In the genomic region with DNA sequence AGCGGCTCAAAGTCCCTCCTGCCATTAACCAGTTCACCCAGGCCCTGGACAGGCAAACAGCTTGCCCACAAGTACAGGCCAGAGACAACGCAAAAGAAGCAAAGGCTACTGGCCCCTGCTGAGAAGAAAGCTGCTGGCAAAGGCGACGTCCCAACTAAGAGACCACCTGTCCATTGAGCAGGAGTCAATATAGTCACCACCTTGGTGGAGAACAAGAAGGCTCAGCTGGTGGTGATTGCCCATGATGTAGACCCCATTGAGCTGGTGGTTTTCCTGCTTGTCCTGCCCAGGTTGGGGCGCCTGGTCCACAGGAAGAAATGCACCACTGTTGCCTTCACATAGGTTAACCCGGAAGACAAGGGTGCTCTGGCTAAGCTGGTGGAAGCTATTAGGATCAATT, we compare ENCODE assay signal across 9 mouse cellular contexts. TPM values are rescaled to one million over a fixed set of nuclear protein-coding genes. Genes with fewer than 3 reads are reported as not detected.
DNase-seq lines count a peak whose midpoint lies in the region; ATAC-seq and TF ChIP-seq lines count a peak whose summit lies in the region.
"Not testable (repeated sequence)": the region's sequence is repeated elsewhere in the genome, so short reads cannot be mapped to it uniquely, and the experiment has no call there.
"Had no signal": no experiment of that assay in that cellular context is flagged by ENCODE, and none has a peak within 500 bp of the region (broad histone marks: within the 10 kb centered on the region; RNA-seq: fewer than 3 reads in every experiment).

No protein-coding gene starts in this region.

- peak overlapping the region; percentile 91 for H3K9ac ChIP-seq in forebrain, embryonic 12.5 days
- H3K9ac ChIP-seq in heart, embryonic 15.5 days: peak overlapping the region; percentile 91; the same call in 1 of the 2 replicates
- not testable (repeated sequence) for H3K9ac ChIP-seq in intestine, postnatal 0 days (ENCODE audit: low read depth, low read length)
- H3K9ac ChIP-seq in limb, embryonic 14.5 days (ENCODE audit: low read depth, low read length, severe bottlenecking): peak overlapping the region; percentile 74
- H3K9ac ChIP-seq in neural tube, embryonic 15.5 days (replicated peaks): peak overlapping the region; percentile 83

- not testable (repeated sequence) for H3K27ac ChIP-seq in forebrain, embryonic 12.5 days; heart, embryonic 15.5 days; intestine, postnatal 0 days (ENCODE audit: low read depth, low read length); limb, embryonic 14.5 days (replicated peaks; ENCODE audit: low read depth, low read length)
- peak overlapping the region; percentile 83; the same call in 1 of the 2 replicates for H3K27ac ChIP-seq in neural tube, embryonic 15.5 days (replicated peaks)

- H3K4me2 ChIP-seq in forebrain, embryonic 12.5 days: peak overlapping the region; percentile 94
- peak overlapping the region; percentile 95 for H3K4me2 ChIP-seq in heart, embryonic 15.5 days
- peak overlapping the region; percentile 89 for H3K4me2 ChIP-seq in intestine, postnatal 0 days (replicated peaks; ENCODE audit: low read depth)
- H3K4me2 ChIP-seq in limb, embryonic 14.5 days (replicated peaks; ENCODE audit: low read depth, low read length, severe bottlenecking): peak overlapping the region; percentile 79
- H3K4me2 ChIP-seq in neural tube, embryonic 15.5 days: peak overlapping the region; percentile 88

- peaks cover 22% of the 10 kb centered on the region for H3K4me1 ChIP-seq in forebrain, embryonic 12.5 days
- peaks cover 25% of the 10 kb centered on the region for H3K4me1 ChIP-seq in heart, embryonic 15.5 days (replicated peaks)
- H3K4me1 ChIP-seq in intestine, postnatal 0 days (replicated peaks; ENCODE audit: control insufficient read depth, insufficient read depth, low read length): peaks cover 13% of the 10 kb centered on the region; the same call in 1 of the 2 replicates
- peaks cover 10% of the 10 kb centered on the region for H3K4me1 ChIP-seq in limb, embryonic 14.5 days (ENCODE audit: control insufficient read depth, insufficient read depth, low read length)
- peaks cover 37% of the 10 kb centered on the region for H3K4me1 ChIP-seq in megakaryocyte, embryonic 14.5 days
- H3K4me1 ChIP-seq in neural tube, embryonic 15.5 days: peaks cover 27% of the 10 kb centered on the region

- peak; percentile 50 for DNase-seq in cerebellum, adult 9-11 months
- not testable (repeated sequence) for DNase-seq in limb, embryonic 14.5 days (ENCODE audit: low spot score)

- H3K9me3 ChIP-seq in forebrain, embryonic 12.5 days; heart, embryonic 15.5 days (replicated peaks); intestine, postnatal 0 days (ENCODE audit: control insufficient read depth); limb, embryonic 14.5 days (ENCODE audit: control insufficient read depth, low read length); megakaryocyte, embryonic 14.5 days; neural tube, embryonic 15.5 days (replicated peaks): not testable (repeated sequence)

- WGBS in forebrain, embryonic 12.5 days: 60% methylated on average over 6 of the region's 6 CpGs
- 65% methylated on average over 6 of the region's 6 CpGs for WGBS in heart, embryonic 15.5 days
- WGBS in intestine, postnatal 0 days: 68% methylated on average over 6 of the region's 6 CpGs
- WGBS in limb, embryonic 14.5 days: 53% methylated on average over 6 of the region's 6 CpGs
- WGBS in neural tube, embryonic 15.5 days: 65% methylated on average over 6 of the region's 6 CpGs

- H3K27me3 ChIP-seq in forebrain, embryonic 12.5 days; heart, embryonic 15.5 days; intestine, postnatal 0 days (replicated peaks; ENCODE audit: control insufficient read depth, insufficient read depth, low read length); limb, embryonic 14.5 days (ENCODE audit: control insufficient read depth, insufficient read depth, low read length); megakaryocyte, embryonic 14.5 days (replicated peaks); neural tube, embryonic 15.5 days (replicated peaks): not testable (repeated sequence)

- H3K4me3 ChIP-seq in forebrain, embryonic 12.5 days (replicated peaks): peak overlapping the region; percentile 85
- H3K4me3 ChIP-seq in heart, embryonic 15.5 days: peak overlapping the region; percentile 93
- H3K4me3 ChIP-seq in intestine, postnatal 0 days (ENCODE audit: low read depth, low read length): peak overlapping the region; percentile 84; the same call in 1 of the 2 replicates
- H3K4me3 ChIP-seq in limb, embryonic 14.5 days (replicated peaks; ENCODE audit: low read length): peak overlapping the region; percentile 71
- peak overlapping the region; percentile 100 for H3K4me3 ChIP-seq in megakaryocyte, embryonic 14.5 days (replicated peaks)
- peak overlapping the region; percentile 83 for H3K4me3 ChIP-seq in neural tube, embryonic 15.5 days (replicated peaks)

- TF ChIP-seq CTCF in intestine, postnatal 0 days (IDR thresholded peaks at IDR 0.05; ENCODE audit: low read depth): not testable (repeated sequence)

- H3K36me3 ChIP-seq in forebrain, embryonic 12.5 days (replicated peaks); intestine, postnatal 0 days (ENCODE audit: control insufficient read depth, insufficient read depth); neural tube, embryonic 15.5 days: not testable (repeated sequence)
- H3K36me3 ChIP-seq in heart, embryonic 15.5 days: peaks cover 15% of the 10 kb centered on the region
- peaks cover 16% of the 10 kb centered on the region for H3K36me3 ChIP-seq in limb, embryonic 14.5 days (ENCODE audit: control insufficient read depth, insufficient read depth, low read length)
- H3K36me3 ChIP-seq in megakaryocyte, embryonic 14.5 days (replicated peaks; ENCODE audit: low read length): peaks cover 30% of the 10 kb centered on the region

- TF ChIP-seq POLR2A in limb, embryonic 14.5 days (IDR thresholded peaks at IDR 0.05; ENCODE audit: borderline replicate concordance, extremely low read depth, insufficient read depth, insufficient read length): not testable (repeated sequence)

- not testable (repeated sequence) for ATAC-seq in forebrain, embryonic 12.5 days (ENCODE audit: low FRiP score); heart, embryonic 15.5 days (replicated peaks; ENCODE audit: insufficient number of reproducible peaks, insufficient read depth, low FRiP score, low read depth); intestine, postnatal 0 days; limb, embryonic 14.5 days (ENCODE audit: low FRiP score, low read depth)
- 0 out of 2 replicates have a peak, but pooled peaks have one; percentile 6 for ATAC-seq in neural tube, embryonic 15.5 days (ENCODE audit: low FRiP score)

RNA-seq across cellular contexts. Expression of gene Wdr27, which starts 0.8 kb away (rescaled TPM):
- 4.3 and 8.7 TPM in 2 replicates for polyA plus RNA-seq in forebrain, embryonic 12.5 days (2016; fragmentation: Nextera tagmentation; extraction: Ambion mirVana)
- polyA plus RNA-seq in heart, embryonic 15.5 days (2015; fragmentation: Nextera tagmentation; extraction: Ambion mirVana): 2.4 and 4.7 TPM in 2 replicates
- 6.0 and 6.2 TPM in 2 replicates for polyA plus RNA-seq in intestine, postnatal 0 days (2015; fragmentation: Nextera tagmentation; extraction: Ambion mirVana)
- 1.9 and 3.0 TPM in 2 replicates for polyA plus RNA-seq in limb, embryonic 14.5 days (2012; rRNA removed)
- polyA plus RNA-seq in limb, embryonic 14.5 days (2014; fragmentation: Nextera tagmentation; extraction: Ambion mirVana): 6.0 and 7.6 TPM in 2 replicates
- polyA plus RNA-seq in megakaryocyte, embryonic 14.5 days (2012; ENCODE audit: insufficient read depth, low replicate concordance): 8.6 and 15.6 TPM in 2 replicates
- 8.9 and 9.2 TPM in 2 replicates for polyA plus RNA-seq in neural tube, embryonic 15.5 days (2015; fragmentation: Nextera tagmentation; extraction: Ambion mirVana)

RNA-seq across cellular contexts. Expression of gene 1600012H06Rik, which starts 0.8 kb away (rescaled TPM):
- polyA plus RNA-seq in forebrain, embryonic 12.5 days (2016; fragmentation: Nextera tagmentation; extraction: Ambion mirVana): 29.8 and 33.7 TPM in 2 replicates
- polyA plus RNA-seq in heart, embryonic 15.5 days (2015; fragmentation: Nextera tagmentation; extraction: Ambion mirVana): 28.9 and 30.9 TPM in 2 replicates
- 38.1 and 40.8 TPM in 2 replicates for polyA plus RNA-seq in intestine, postnatal 0 days (2015; fragmentation: Nextera tagmentation; extraction: Ambion mirVana)
- polyA plus RNA-seq in limb, embryonic 14.5 days (2012; rRNA removed): 26.2 and 28.3 TPM in 2 replicates
- 37.5 and 39.7 TPM in 2 replicates for polyA plus RNA-seq in limb, embryonic 14.5 days (2014; fragmentation: Nextera tagmentation; extraction: Ambion mirVana)
- polyA plus RNA-seq in megakaryocyte, embryonic 14.5 days (2012; ENCODE audit: insufficient read depth, low replicate concordance): 2.3 and 3.1 TPM in 2 replicates
- 26.8 TPM in 2 replicates for polyA plus RNA-seq in neural tube, embryonic 15.5 days (2015; fragmentation: Nextera tagmentation; extraction: Ambion mirVana)

RNA-seq across cellular contexts. Expression of gene Phf10, which starts 18.9 kb away (rescaled TPM):
- 23.6 and 27.0 TPM in 2 replicates for polyA plus RNA-seq in forebrain, embryonic 12.5 days (2016; fragmentation: Nextera tagmentation; extraction: Ambion mirVana)
- polyA plus RNA-seq in heart, embryonic 15.5 days (2015; fragmentation: Nextera tagmentation; extraction: Ambion mirVana): 21.2 and 28.1 TPM in 2 replicates
- polyA plus RNA-seq in intestine, postnatal 0 days (2015; fragmentation: Nextera tagmentation; extraction: Ambion mirVana): 27.9 and 29.3 TPM in 2 replicates
- polyA plus RNA-seq in limb, embryonic 14.5 days (2012; rRNA removed): 84.6 and 114 TPM in 2 replicates
- 51.4 and 53.6 TPM in 2 replicates for polyA plus RNA-seq in limb, embryonic 14.5 days (2014; fragmentation: Nextera tagmentation; extraction: Ambion mirVana)
- polyA plus RNA-seq in megakaryocyte, embryonic 14.5 days (2012; ENCODE audit: insufficient read depth, low replicate concordance): 8.6 and 36.4 TPM in 2 replicates
- polyA plus RNA-seq in neural tube, embryonic 15.5 days (2015; fragmentation: Nextera tagmentation; extraction: Ambion mirVana): 13.9 and 19.6 TPM in 2 replicates

RNA-seq across cellular contexts. Expression of gene 9030025P20Rik, which starts 36.1 kb away (rescaled TPM):
- polyA plus RNA-seq in forebrain, embryonic 12.5 days (2016; fragmentation: Nextera tagmentation; extraction: Ambion mirVana): 15.0 and 16.2 TPM in 2 replicates
- polyA plus RNA-seq in heart, embryonic 15.5 days (2015; fragmentation: Nextera tagmentation; extraction: Ambion mirVana): 5.4 and 7.1 TPM in 2 replicates
- polyA plus RNA-seq in intestine, postnatal 0 days (2015; fragmentation: Nextera tagmentation; extraction: Ambion mirVana): 6.8 and 7.3 TPM in 2 replicates
- 20.4 and 21.4 TPM in 2 replicates for polyA plus RNA-seq in limb, embryonic 14.5 days (2012; rRNA removed)
- polyA plus RNA-seq in limb, embryonic 14.5 days (2014; fragmentation: Nextera tagmentation; extraction: Ambion mirVana): 5.1 and 6.8 TPM in 2 replicates
- 1.2 and 2.3 TPM in 2 replicates for polyA plus RNA-seq in megakaryocyte, embryonic 14.5 days (2012; ENCODE audit: insufficient read depth, low replicate concordance)
- polyA plus RNA-seq in neural tube, embryonic 15.5 days (2015; fragmentation: Nextera tagmentation; extraction: Ambion mirVana): 6.5 and 8.7 TPM in 2 replicates

RNA-seq across cellular contexts. Expression of gene Gm3417, which starts 36.4 kb away (rescaled TPM):
- polyA plus RNA-seq in forebrain, embryonic 12.5 days (2016; fragmentation: Nextera tagmentation; extraction: Ambion mirVana): 0.60 and 0.78 TPM in 2 replicates
- polyA plus RNA-seq in heart, embryonic 15.5 days (2015; fragmentation: Nextera tagmentation; extraction: Ambion mirVana): 0.94 TPM in 1 of 2 replicates, not detected in the other
- 0.65 and 3.1 TPM in 2 replicates for polyA plus RNA-seq in intestine, postnatal 0 days (2015; fragmentation: Nextera tagmentation; extraction: Ambion mirVana)
- 0.54 TPM in 1 of 2 replicates, not detected in the other for polyA plus RNA-seq in limb, embryonic 14.5 days (2012; rRNA removed)
- polyA plus RNA-seq in limb, embryonic 14.5 days (2014; fragmentation: Nextera tagmentation; extraction: Ambion mirVana): not detected in 2 replicates
- not detected in 2 replicates for polyA plus RNA-seq in megakaryocyte, embryonic 14.5 days (2012; ENCODE audit: insufficient read depth, low replicate concordance)
- polyA plus RNA-seq in neural tube, embryonic 15.5 days (2015; fragmentation: Nextera tagmentation; extraction: Ambion mirVana): not detected in 2 replicates
- polyA plus RNA-seq: small intestine, adult 2 months; thymus, adult 2 months had no signal
